In genomic region chr15:12549271-12549918, GRCm38 (mm10) we compare ENCODE assay signal across 7 mouse cellular contexts.
A peak's percentile ranks its signal among the peaks of the same experiment; 100 is the strongest.
DNase-seq lines count a peak whose midpoint lies in the region; ATAC-seq and TF ChIP-seq lines count a peak whose summit lies in the region.

No protein-coding gene starts in this region.

- peak; percentile 65 for ATAC-seq in intestine, embryonic 15.5 days
- no peak for ATAC-seq in liver, postnatal 0 days
- peak; percentile 73 for ATAC-seq in neural tube, embryonic 14.5 days (ENCODE audit: low read depth)

- peaks cover 12% of the 10 kb centered on the region for H3K4me1 ChIP-seq in intestine, embryonic 15.5 days (replicated peaks)
- H3K4me1 ChIP-seq in liver, postnatal 0 days (ENCODE audit: insufficient read depth): peaks cover 4% of the 10 kb centered on the region; the same call in 1 of the 2 replicates
- peaks cover 12% of the 10 kb centered on the region for H3K4me1 ChIP-seq in neural tube, embryonic 14.5 days (ENCODE audit: control insufficient read depth, insufficient read depth, low read length)

- TF ChIP-seq EP300 in liver, postnatal 0 days (IDR thresholded peaks at IDR 0.05; ENCODE audit: low read depth): no peak

- peak overlapping the region; percentile 70 for H3K27ac ChIP-seq in intestine, embryonic 15.5 days
- H3K27ac ChIP-seq in liver, postnatal 0 days (ENCODE audit: low read depth): no peak overlapping the region
- H3K27ac ChIP-seq in neural tube, embryonic 14.5 days (ENCODE audit: low read depth, low read length): no peak overlapping the region

- peak overlapping the region; percentile 60 for H3K9ac ChIP-seq in intestine, embryonic 15.5 days
- H3K9ac ChIP-seq in liver, postnatal 0 days (replicated peaks): peak overlapping the region; percentile 59; the same call in 1 of the 2 replicates
- H3K9ac ChIP-seq in neural tube, embryonic 14.5 days (replicated peaks; ENCODE audit: low read depth, low read length): peak overlapping the region; percentile 53

- H3K27me3 ChIP-seq in intestine, embryonic 15.5 days (replicated peaks): no peaks in the 10 kb centered on the region
- peaks cover 12% of the 10 kb centered on the region; the same call in 1 of the 2 replicates for H3K27me3 ChIP-seq in liver, postnatal 0 days (ENCODE audit: insufficient read depth, low read length)
- H3K27me3 ChIP-seq in neural tube, embryonic 14.5 days (ENCODE audit: control insufficient read depth, insufficient read depth, low read length): no peaks in the 10 kb centered on the region

- peak overlapping the region; percentile 57 for H3K4me3 ChIP-seq in intestine, embryonic 15.5 days (replicated peaks)
- peak overlapping the region; percentile 53 for H3K4me3 ChIP-seq in liver, postnatal 0 days (ENCODE audit: low read depth, low read length)
- H3K4me3 ChIP-seq in neural tube, embryonic 14.5 days (ENCODE audit: low read depth, low read length): peak overlapping the region; percentile 41

- peak; percentile 42 for DNase-seq in adrenal gland, adult 2 months
- peak; percentile 6 for DNase-seq in cerebellum, adult 9-10 months
- peak; percentile 47 for DNase-seq in gastrocnemius, postnatal 10 days
- peak; percentile 19 for DNase-seq in liver, postnatal 0 days
- DNase-seq in frontal cortex, postnatal 36 days (ENCODE audit: low spot score in 2 of 2): no peak

- H3K36me3 ChIP-seq in intestine, embryonic 15.5 days: no peaks in the 10 kb centered on the region
- H3K36me3 ChIP-seq in liver, postnatal 0 days (replicated peaks; ENCODE audit: insufficient read depth, low read length): no peaks in the 10 kb centered on the region
- no peaks in the 10 kb centered on the region for H3K36me3 ChIP-seq in neural tube, embryonic 14.5 days (ENCODE audit: control insufficient read depth, insufficient read depth, low read length)

- peak overlapping the region; percentile 99 for H3K4me2 ChIP-seq in intestine, embryonic 15.5 days (replicated peaks)
- H3K4me2 ChIP-seq in liver, postnatal 0 days (ENCODE audit: low read depth, low read length): peak overlapping the region; percentile 87
- H3K4me2 ChIP-seq in neural tube, embryonic 14.5 days (ENCODE audit: low read depth, low read length): peak overlapping the region; percentile 89

- no peaks in the 10 kb centered on the region for H3K9me3 ChIP-seq in intestine, embryonic 15.5 days
- no peaks in the 10 kb centered on the region for H3K9me3 ChIP-seq in liver, postnatal 0 days (ENCODE audit: low read length)
- no peaks in the 10 kb centered on the region for H3K9me3 ChIP-seq in neural tube, embryonic 14.5 days (ENCODE audit: control insufficient read depth, low read length)

- TF ChIP-seq CTCF in liver, postnatal 0 days (IDR thresholded peaks at IDR 0.05; ENCODE audit: low read depth): no peak

- under 1% methylated on average over 28 of the region's 28 CpGs for WGBS in intestine, embryonic 15.5 days
- WGBS in liver, postnatal 0 days (ENCODE audit: insufficient replicate concordance): under 1% methylated on average over 27 of the region's 28 CpGs
- WGBS in neural tube, embryonic 14.5 days: under 1% methylated on average over 28 of the region's 28 CpGs

Comparison
In these comparisons a context has a peak if more than half of its experiments do, and no peak if none do; other contexts are left out.
1. DNase-seq: peak in adrenal gland, adult 2 months (single experiment), cerebellum, adult 9-10 months (single experiment), gastrocnemius, postnatal 10 days (single experiment) and liver, postnatal 0 days (single experiment); none in frontal cortex, postnatal 36 days (0 of 2).
2. Peak in every context shown above with its lines, with median percentiles within 50 percentile points of each other: H3K4me2 ChIP-seq, H3K4me3 ChIP-seq and H3K9ac ChIP-seq.